ENCODE assay signal across 16 mouse cellular contexts in the genomic region with DNA sequence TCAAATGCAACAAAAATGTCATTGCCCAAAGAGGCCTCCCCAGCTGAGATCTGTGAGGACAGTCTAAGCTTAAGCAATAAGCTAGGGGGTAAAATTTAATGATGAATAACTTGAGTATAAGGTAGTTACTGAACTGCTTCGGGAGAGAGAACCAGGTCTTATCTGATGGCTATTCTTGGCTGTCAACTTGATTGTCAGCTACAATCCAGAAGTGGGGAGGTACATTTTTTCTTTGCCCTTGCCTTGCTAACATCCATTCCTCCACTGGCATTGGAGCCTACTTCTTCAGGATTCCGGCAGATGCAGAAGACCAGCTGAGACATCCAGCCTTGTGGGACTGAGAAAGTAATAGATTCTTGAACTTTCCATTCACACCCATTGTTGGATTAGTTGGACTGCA.
"Had no signal": no experiment of that assay in that cellular context is flagged by ENCODE, and none has a peak within 500 bp of the region (broad histone marks: within the 10 kb centered on the region; RNA-seq: fewer than 3 reads in every experiment).

No protein-coding gene starts in this region.

- DNase-seq: retina, postnatal 1 day; right cerebral cortex, adult 18-20 months; right cerebral cortex, postnatal 14 days; right cerebral cortex, postnatal 25 days; right cerebral cortex, postnatal 4 days; spleen, adult 18-20 months; thymus, adult 18-20 months; thymus, adult 2 months; thymus, postnatal 14 days; thymus, postnatal 25 days; thymus, postnatal 36 days; thymus, postnatal 4 days had no signal

- H3K4me3 ChIP-seq: neural tube, embryonic 13.5 days; neural tube, embryonic 15.5 days; stomach, embryonic 15.5 days had no signal

- H3K36me3 ChIP-seq: neural tube, embryonic 13.5 days; neural tube, embryonic 15.5 days; stomach, embryonic 15.5 days had no signal

- H3K4me2 ChIP-seq: neural tube, embryonic 13.5 days; neural tube, embryonic 15.5 days; stomach, embryonic 15.5 days had no signal

- H3K9me3 ChIP-seq: neural tube, embryonic 13.5 days; neural tube, embryonic 15.5 days; stomach, embryonic 15.5 days had no signal

- H3K4me1 ChIP-seq: neural tube, embryonic 13.5 days; neural tube, embryonic 15.5 days; stomach, embryonic 15.5 days had no signal

- H3K27me3 ChIP-seq: stomach, embryonic 15.5 days had no signal

- H3K27ac ChIP-seq: neural tube, embryonic 13.5 days; neural tube, embryonic 15.5 days; stomach, embryonic 15.5 days; stomach, postnatal 0 days had no signal

- H3K9ac ChIP-seq: neural tube, embryonic 13.5 days; neural tube, embryonic 15.5 days; stomach, embryonic 15.5 days had no signal
